Mouse (Mus musculus) telencephalon, adult 2 months (tissue): ENCODE data around the gene Gm11084.

Source experiments
- DNase-seq: peaks from one replicate; pipeline ENCODE4 v3.0.0-alpha.2; 2011; ENCODE audit warnings: low read depth, low spot score

Gm11084 gene

DNA sequence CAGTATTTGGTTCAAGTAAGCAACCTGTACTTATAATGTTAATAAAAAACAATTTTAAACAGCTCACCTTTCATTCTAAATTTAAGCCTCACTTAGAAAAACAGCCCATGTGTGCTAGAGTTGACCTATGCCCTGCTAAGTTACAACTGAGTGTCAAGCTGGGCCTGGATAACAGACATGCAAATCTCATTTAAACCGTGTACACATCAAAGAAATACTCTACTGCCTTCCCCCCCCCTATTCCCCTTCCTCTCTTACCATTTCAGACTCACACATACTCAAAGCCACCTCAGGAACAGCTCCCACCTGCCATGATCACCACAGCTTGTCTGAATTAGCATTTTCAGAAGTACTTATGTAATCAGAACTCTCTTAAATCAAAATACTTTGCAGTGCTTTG is 50.6 kb downstream of the Gm11084 start:
- DNase-seq, result no peak

GRCm38 (mm10) chr2:72932186-72932585 is 54.3 kb downstream of the Gm11084 start:
- DNase-seq, result no peak

- DNase-seq, result no peak
Measured at GRCm38 (mm10) chr2:72924981-72925380, 61.5 kb downstream of the Gm11084 start.
